Mouse (Mus musculus) Patski (cell line): ENCODE measurements at regions not wholly inside any gene's neighbourhood (a gene's known extent, or its start where the extent isn't known, plus 50 kb on each side); places are given as distances from the start of the nearest gene placed in this dataset.

Experiments
- ATAC-seq: fragments of 100-300 bp; one replicate; pipeline ENCODE4 v1.8.0; 2021
- CTCF ChIA-PET: fragments of 350-600 bp; sonication (Branson Sonifier 250); formaldehyde crosslinking; loops from one replicate; lab custom pipeline; 2022; ENCODE audit warnings: inconsistent platforms; lab: Charles Lee
- POLR2A ChIA-PET: fragments of 350-600 bp; sonication (Branson Sonifier 250); formaldehyde crosslinking; loops from one replicate; lab custom pipeline; 2022; ENCODE audit warnings: antibody characterized with exemption, inconsistent platforms; lab: Charles Lee
- DNase-seq: peaks from one replicate; pipeline ENCODE4 v3.0.0-alpha.2; 2011; ENCODE audit warnings: low read depth, low spot score
- H3K27me3 ChIP-seq: fragments of 371-371 bp; one replicate; pipeline ENCODE4 v1.5.1; 2021
- CTCF ChIP-seq: fragments of 100-300 bp; IDR thresholded peaks from one replicate; pipeline ENCODE4 v1.5.1; 2021
- in situ Hi-C: fragments of 300-500 bp; cut with MboI; formaldehyde crosslinking; loops from 3 replicates; pipeline ENCODE4 v1.11.1; 2018; ENCODE audit warnings: low pct_unique_long_range_greater_than_20kb, mixed read lengths

- ChIA-PET POLR2A (no interaction called here), CTCF (no interaction called here)
- in situ Hi-C loops, result no loop called here
- ATAC-seq (no peak), DNase-seq (no peak)
- peaks cover 48% of the 10 kb centered on the region for H3K27me3 ChIP-seq
- TF ChIP-seq CTCF, result no peak
Measured at GRCm38 (mm10) chr8:107672691-107673090, 84.4 kb upstream of the Psmd7 start.

GRCm38 (mm10) chr8:107682066-107682465 is 93.8 kb upstream of the Psmd7 start:
- POLR2A ChIA-PET, result no interaction called here
- peaks cover 15% of the 10 kb centered on the region for H3K27me3 ChIP-seq
- DNase-seq, result no peak
- in situ Hi-C loops, result no loop called here
- no peak for ATAC-seq
- CTCF ChIA-PET, result no interaction called here
- TF ChIP-seq CTCF, result no peak

GRCm38 (mm10) chr8:107684721-107685691 is 96.7 kb upstream of the Psmd7 start:
- POLR2A ChIA-PET, result no interaction called here
- peaks cover 24% of the 10 kb centered on the region for H3K27me3 ChIP-seq
- in situ Hi-C loops, result no loop called here
- CTCF ChIA-PET, result interaction anchor here (1.8 kb wide), 1 partner anchor 10 kb away, joined by 7 read pairs; no protein-coding TSS in a partner anchor
- no peak for ATAC-seq
- peak; percentile 62 for TF ChIP-seq CTCF
- DNase-seq, result no peak

GRCm38 (mm10) chr8:107686936-107687335 is 98.7 kb upstream of the Psmd7 start:
- DNase-seq, result no peak
- ChIA-PET CTCF (interaction anchor here (1.6 kb wide), 1 partner anchor 8 kb away, joined by 3 read pairs; no protein-coding TSS in a partner anchor), POLR2A (no interaction called here)
- TF ChIP-seq CTCF, result no peak
- no peak for ATAC-seq
- in situ Hi-C loops, result no loop called here
- H3K27me3 ChIP-seq, result peaks cover 24% of the 10 kb centered on the region

GRCm38 (mm10) chr8:107687529-107687928 is 99.3 kb upstream of the Psmd7 start:
- CTCF ChIA-PET, result interaction anchor here (1.6 kb wide), 1 partner anchor 8 kb away, joined by 3 read pairs; no protein-coding TSS in a partner anchor
- in situ Hi-C loops, result no loop called here
- no peak for TF ChIP-seq CTCF

GRCm38 (mm10) chr8:107689020-107689419 is 100.8 kb upstream of the Psmd7 start:
- CTCF ChIA-PET, result no interaction called here
- TF ChIP-seq CTCF, result no peak
- in situ Hi-C loops, result no loop called here
- H3K27me3 ChIP-seq, result peaks cover 27% of the 10 kb centered on the region
- DNase-seq (no peak), ATAC-seq (no peak)
- POLR2A ChIA-PET, result no interaction called here

More at GRCm38 (mm10) chr8:107687529-107687928, 99.3 kb upstream of the Psmd7 start:
- ATAC-seq (no peak), DNase-seq (no peak)
- POLR2A ChIA-PET, result no interaction called here
- peaks cover 28% of the 10 kb centered on the region for H3K27me3 ChIP-seq

- in situ Hi-C loops, result no loop called here
- TF ChIP-seq CTCF, result no peak
- POLR2A ChIA-PET, result no interaction called here
- H3K27me3 ChIP-seq, result peaks cover 26% of the 10 kb centered on the region
- CTCF ChIA-PET, result no interaction called here
- DNase-seq (no peak), ATAC-seq (no peak)
Measured at GRCm38 (mm10) chr8:107691251-107691650, 103.0 kb upstream of the Psmd7 start.

- ChIA-PET POLR2A (no interaction called here), CTCF (interaction anchor here (0.8 to 2.4 kb wide), 3 partner anchors 11 to 15 kb away, joined by 3 to 7 read pairs (median 3); no protein-coding TSS in a partner anchor)
- no peak for DNase-seq
- H3K27me3 ChIP-seq, result peaks cover 47% of the 10 kb centered on the region
- in situ Hi-C loops, result no loop called here
- no peak for TF ChIP-seq CTCF
- ATAC-seq, result no peak
Measured at GRCm38 (mm10) chr8:107696384-107697346, 108.4 kb upstream of the Psmd7 start.

GRCm38 (mm10) chr8:107699307-107699706 is 111.0 kb upstream of the Psmd7 start:
- peaks cover 38% of the 10 kb centered on the region for H3K27me3 ChIP-seq
- ChIA-PET CTCF (no interaction called here), POLR2A (no interaction called here)
- no peak for TF ChIP-seq CTCF
- no peak for DNase-seq
- ATAC-seq, result no peak
- in situ Hi-C loops, result no loop called here

GRCm38 (mm10) chr8:107699759-107700158 is 111.5 kb upstream of the Psmd7 start:
- ATAC-seq (no peak), DNase-seq (no peak)
- CTCF ChIA-PET, result no interaction called here
- POLR2A ChIA-PET, result no interaction called here
- in situ Hi-C loops, result no loop called here
- H3K27me3 ChIP-seq, result peaks cover 38% of the 10 kb centered on the region
- no peak for TF ChIP-seq CTCF
